Comparison of ENCODE assay signal across 8 mouse cellular contexts in genomic region chr13:110394291-110395178, GRCm38 (mm10). TPM values are rescaled to one million over a fixed set of nuclear protein-coding genes. Genes with fewer than 3 reads are reported as not detected.
DNase-seq lines count a peak whose midpoint lies in the region; ATAC-seq lines count a peak whose summit lies in the region.

TSS of gene Plk2 (plus strand) at chr13:110395046.

- no peaks in the 10 kb centered on the region for H3K27me3 ChIP-seq in forebrain, embryonic 11.5 days (ENCODE audit: control insufficient read depth, insufficient read depth, low read length)
- no peaks in the 10 kb centered on the region for H3K27me3 ChIP-seq in heart, embryonic 16.5 days (ENCODE audit: control insufficient read depth, insufficient read depth, low read length)
- H3K27me3 ChIP-seq in liver, embryonic 13.5 days = peaks cover 43% of the 10 kb centered on the region
- no peaks in the 10 kb centered on the region for H3K27me3 ChIP-seq in stomach, embryonic 14.5 days (ENCODE audit: control insufficient read depth, insufficient read depth, low read length)

- 0 out of 2 replicates have a peak within 1 kb of the TSS, but pooled peaks have one; percentile 27 for H3K27ac ChIP-seq in forebrain, embryonic 11.5 days (ENCODE audit: low read depth, low read length)
- peak within 1 kb of the TSS; percentile 89 for H3K27ac ChIP-seq in heart, embryonic 16.5 days (ENCODE audit: low read length)
- H3K27ac ChIP-seq in liver, embryonic 13.5 days = peak within 1 kb of the TSS; percentile 50; the same call in 1 of the 2 replicates
- peak within 1 kb of the TSS; percentile 74 for H3K27ac ChIP-seq in stomach, embryonic 14.5 days (ENCODE audit: low read length)

- H3K4me3 ChIP-seq in forebrain, embryonic 11.5 days (ENCODE audit: low read depth, low read length) = peak within 1 kb of the TSS; percentile 57
- H3K4me3 ChIP-seq in heart, embryonic 16.5 days (ENCODE audit: low read length) = peak within 1 kb of the TSS; percentile 77
- H3K4me3 ChIP-seq in liver, embryonic 13.5 days (replicated peaks) = peak within 1 kb of the TSS; percentile 63
- H3K4me3 ChIP-seq in stomach, embryonic 14.5 days (ENCODE audit: low read depth, low read length) = peak within 1 kb of the TSS; percentile 79

- no peaks in the 10 kb centered on the region; the same call in 1 of the 2 replicates for H3K36me3 ChIP-seq in forebrain, embryonic 11.5 days (ENCODE audit: control insufficient read depth, insufficient read depth, low read length)
- peaks cover 20% of the 10 kb centered on the region for H3K36me3 ChIP-seq in heart, embryonic 16.5 days (ENCODE audit: control insufficient read depth, insufficient read depth)
- no peaks in the 10 kb centered on the region; the same call in 1 of the 2 replicates for H3K36me3 ChIP-seq in liver, embryonic 13.5 days
- peaks cover 23% of the 10 kb centered on the region for H3K36me3 ChIP-seq in stomach, embryonic 14.5 days (ENCODE audit: control insufficient read depth, insufficient read depth, low read length)

- H3K4me1 ChIP-seq in forebrain, embryonic 11.5 days (replicated peaks; ENCODE audit: control insufficient read depth, insufficient read depth, low read length) = 0 out of 2 replicates have a peak, but pooled peaks cover 3% of the 10 kb centered on the region
- peaks cover 14% of the 10 kb centered on the region for H3K4me1 ChIP-seq in heart, embryonic 16.5 days (ENCODE audit: control insufficient read depth, insufficient read depth, low read length)
- H3K4me1 ChIP-seq in liver, embryonic 13.5 days (replicated peaks) = peaks cover 10% of the 10 kb centered on the region
- 0 out of 2 replicates have a peak, but pooled peaks cover 7% of the 10 kb centered on the region for H3K4me1 ChIP-seq in stomach, embryonic 14.5 days (ENCODE audit: control insufficient read depth, insufficient read depth, low read length)

- peak within 1 kb of the TSS; percentile 68 for H3K9ac ChIP-seq in forebrain, embryonic 11.5 days (ENCODE audit: low read length)
- peak within 1 kb of the TSS; percentile 96 for H3K9ac ChIP-seq in heart, embryonic 16.5 days (ENCODE audit: low read length)
- H3K9ac ChIP-seq in liver, embryonic 13.5 days = peak within 1 kb of the TSS; percentile 60
- H3K9ac ChIP-seq in stomach, embryonic 14.5 days (replicated peaks; ENCODE audit: low read depth, low read length) = peak within 1 kb of the TSS; percentile 92

- WGBS in forebrain, embryonic 11.5 days = under 1% methylated on average over 60 of the region's 71 CpGs
- WGBS in heart, embryonic 16.5 days = under 1% methylated on average over 71 of the region's 71 CpGs
- under 1% methylated on average over 61 of the region's 71 CpGs for WGBS in liver, embryonic 13.5 days (ENCODE audit: insufficient replicate concordance)
- under 1% methylated on average over 71 of the region's 71 CpGs for WGBS in stomach, embryonic 14.5 days

- peak; percentile 95 for ATAC-seq in forebrain, embryonic 11.5 days (replicated peaks; ENCODE audit: low FRiP score)
- peak; percentile 95 for ATAC-seq in heart, embryonic 16.5 days (replicated peaks; ENCODE audit: extremely low read depth, insufficient read depth, low FRiP score)
- ATAC-seq in liver, embryonic 13.5 days (ENCODE audit: low read depth) = peak; percentile 88
- peak; percentile 92 for ATAC-seq in stomach, embryonic 14.5 days (ENCODE audit: insufficient number of reproducible peaks, insufficient read depth, low FRiP score, low read depth)

- peak; percentile 81 to 84 for DNase-seq in CD8-positive naive resting alpha-beta T cell, adult 2 months (ENCODE audit: low read depth in 2 of 2, low spot score in 2 of 2)
- peak; percentile 41 for DNase-seq in c-Kit-positive CD71-positive TER-119-negative erythroid progenitor cells, embryonic 14.5 days (ENCODE audit: low read depth)
- DNase-seq in forebrain, embryonic 11.5 days (ENCODE audit: low spot score) = peak; percentile 96
- peak; percentile 92 to 94 for DNase-seq in kidney, postnatal 25 days
- peak; percentile 71 for DNase-seq in liver, embryonic 13.5 days
- peak; percentile 92 to 95 for DNase-seq in natural killer cell, adult 2 months (ENCODE audit: low spot score in 2 of 2)

- no peaks in the 10 kb centered on the region; the same call in 1 of the 2 replicates for H3K9me3 ChIP-seq in forebrain, embryonic 11.5 days (ENCODE audit: control insufficient read depth, low read length)
- H3K9me3 ChIP-seq in heart, embryonic 16.5 days (replicated peaks; ENCODE audit: control insufficient read depth, low read length) = peaks cover 2% of the 10 kb centered on the region; the same call in 1 of the 2 replicates
- no peaks in the 10 kb centered on the region for H3K9me3 ChIP-seq in liver, embryonic 13.5 days (replicated peaks)
- H3K9me3 ChIP-seq in stomach, embryonic 14.5 days (ENCODE audit: control insufficient read depth, low read depth, low read length) = no peaks in the 10 kb centered on the region; the same call in 1 of the 2 replicates

- peak within 1 kb of the TSS; percentile 93 for H3K4me2 ChIP-seq in forebrain, embryonic 11.5 days (ENCODE audit: low read depth, low read length, severe bottlenecking)
- H3K4me2 ChIP-seq in heart, embryonic 16.5 days (ENCODE audit: low read depth, low read length) = peak within 1 kb of the TSS; percentile 70
- peak within 1 kb of the TSS; percentile 82 for H3K4me2 ChIP-seq in liver, embryonic 13.5 days
- H3K4me2 ChIP-seq in stomach, embryonic 14.5 days (replicated peaks; ENCODE audit: low read depth, low read length) = peak within 1 kb of the TSS; percentile 85

RNA-seq across cellular contexts. Expression of gene Plk2, which starts in this region (rescaled TPM):
- polyA plus RNA-seq in forebrain, embryonic 11.5 days (2014; fragmentation: Nextera tagmentation; extraction: Ambion mirVana) = 76.0 and 83.6 TPM in 2 replicates
- polyA plus RNA-seq in heart, embryonic 16.5 days (2015; fragmentation: Nextera tagmentation; extraction: Ambion mirVana) = 88.5 and 99.1 TPM in 2 replicates
- polyA plus RNA-seq in liver, embryonic 13.5 days (2015; fragmentation: Nextera tagmentation; extraction: Ambion mirVana) = 7.0 and 7.9 TPM in 2 replicates
- polyA plus RNA-seq in stomach, embryonic 14.5 days (2014; fragmentation: Nextera tagmentation; extraction: Ambion mirVana) = 111 and 131 TPM in 2 replicates

Comparison
In these comparisons a context has a peak if more than half of its experiments do, and no peak if none do; other contexts are left out.
1. Peak in every context shown above with its lines: DNase-seq, ATAC-seq, H3K4me3 ChIP-seq and H3K27ac ChIP-seq.
2. DNase-seq: peak in every context shown above with its lines; median percentile 96 in forebrain, embryonic 11.5 days; 94 in natural killer cell, adult 2 months; 93 in kidney, postnatal 25 days; 82 in CD8-positive naive resting alpha-beta T cell, adult 2 months; 71 in liver, embryonic 13.5 days; 41 in c-Kit-positive CD71-positive TER-119-negative erythroid progenitor cells, embryonic 14.5 days.
3. H3K27ac ChIP-seq: peak in every context shown above with its lines; median percentile 89 in heart, embryonic 16.5 days; 74 in stomach, embryonic 14.5 days; 50 in liver, embryonic 13.5 days; 27 in forebrain, embryonic 11.5 days.